Mouse (Mus musculus) ES-Bruce4 (cell line): ENCODE measurements around the gene Igfbp1. TPM values are rescaled to one million over a fixed set of nuclear protein-coding genes. Genes with fewer than 3 reads are reported as not detected.

ENCODE experiments used
- H3K27ac ChIP-seq: 2 replicates; pipeline ENCODE4 v1.5.1; 2012; ENCODE audit warnings: low read length, inconsistent platforms; ENCODE audit not compliant: insufficient read depth
- H3K27me3 ChIP-seq: 2 replicates; pipeline ENCODE4 v1.6.1; 2012; ENCODE audit warnings: mild to moderate bottlenecking, low read length, inconsistent platforms; ENCODE audit not compliant: control insufficient read depth, poor library complexity, insufficient read depth, severe bottlenecking
- H3K36me3 ChIP-seq: 2 replicates; pipeline ENCODE4 v1.6.1; 2012; ENCODE audit warnings: inconsistent platforms, mild to moderate bottlenecking, low read length, moderate library complexity; ENCODE audit not compliant: control insufficient read depth, poor library complexity, insufficient read depth, severe bottlenecking
- H3K4me1 ChIP-seq: one replicate; pipeline ENCODE4 v1.8.1; 2011; ENCODE audit warnings: low read length; ENCODE audit not compliant: control insufficient read depth, insufficient read depth
- H3K4me3 ChIP-seq: 2 replicates; pipeline ENCODE4 v1.5.1; 2011; ENCODE audit warnings: low read depth, mild to moderate bottlenecking, low read length
- H3K9ac ChIP-seq: 2 replicates; pipeline ENCODE4 v1.6.1; 2012; ENCODE audit warnings: low read depth, mild to moderate bottlenecking, inconsistent platforms; ENCODE audit not compliant: poor library complexity, severe bottlenecking
- H3K9me3 ChIP-seq: replicated peaks from 2 replicates; pipeline ENCODE4 v1.6.1; 2012; ENCODE audit warnings: mild to moderate bottlenecking, low read length, inconsistent platforms; ENCODE audit not compliant: control insufficient read depth, poor library complexity, insufficient read depth, severe bottlenecking
- CTCF ChIP-seq: IDR thresholded peaks from one replicate; pipeline ENCODE4 v1.8.1; 2011; ENCODE audit warnings: low read depth, low read length
- EP300 ChIP-seq: IDR thresholded peaks from 2 replicates; pipeline ENCODE4 v1.6.1; 2011; ENCODE audit warnings: low read depth, low read length; ENCODE audit not compliant: insufficient read depth
- POLR2A ChIP-seq: IDR thresholded peaks from one replicate; pipeline ENCODE4 v1.8.1; 2011; ENCODE audit warnings: low read length; ENCODE audit not compliant: insufficient read depth
- polyA plus RNA-seq: library from polyadenylated mRNA; stranded (reverse); fragments of >200 nt; gene quantifications from 2 replicates; pipeline ENCODE4 v1.2.4, GENCODE M21; 2011; ENCODE audit warnings: low read depth; ENCODE audit not compliant: missing spikeins, insufficient read depth, insufficient read length

The Igfbp1 gene
- polyA plus RNA-seq: not detected in 2 replicates

DNA sequence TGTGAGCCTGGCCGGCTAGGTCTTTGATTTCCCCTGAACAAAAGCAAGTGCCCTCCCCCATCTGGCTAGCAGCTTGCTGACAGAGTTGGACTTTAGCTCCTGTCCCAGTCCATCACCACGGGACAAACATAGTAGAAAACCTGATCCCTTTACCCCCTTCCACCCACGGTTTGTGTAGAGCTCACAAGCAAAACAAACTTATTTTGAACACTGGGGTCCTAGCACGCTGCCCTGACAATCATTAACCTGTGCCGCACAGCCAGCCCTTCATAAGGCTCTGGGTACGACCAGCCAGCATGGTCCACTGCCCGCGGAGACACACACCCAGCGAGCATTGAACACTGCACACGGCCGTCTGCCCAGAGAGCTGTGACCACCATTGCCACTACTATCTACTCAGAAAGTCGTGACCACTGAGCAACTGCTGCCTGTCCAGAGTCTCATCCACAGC, at the start of gene Igfbp1:
Gene Igfbp1, plus strand, starts transcription at position 292 of the 451 bp plus-strand sequence.
- no peaks in the 10 kb centered on the region for H3K4me1 ChIP-seq
- H3K36me3 ChIP-seq: no peaks in the 10 kb centered on the region
- H3K27ac ChIP-seq: no peak within 1 kb of the TSS
- H3K9me3 ChIP-seq: no peaks in the 10 kb centered on the region
- H3K27me3 ChIP-seq: no peaks in the 10 kb centered on the region
- no peak within 1 kb of the TSS for H3K9ac ChIP-seq
- TF ChIP-seq EP300 (no peak), CTCF (no peak), POLR2A (no peak)
- no peak within 1 kb of the TSS for H3K4me3 ChIP-seq

- Histone ChIP-seq H3K9ac (no peak overlapping the region), H3K36me3 (no peaks in the 10 kb centered on the region), H3K27me3 (no peaks in the 10 kb centered on the region), H3K4me3 (no peak overlapping the region), H3K27ac (no peak overlapping the region), H3K4me1 (no peaks in the 10 kb centered on the region), H3K9me3 (no peaks in the 10 kb centered on the region)
- no peak for TF ChIP-seq POLR2A
- no peak for TF ChIP-seq CTCF
- TF ChIP-seq EP300: no peak
Observed at GRCm38 (mm10) chr11:7147945-7148344, 49.6 kb upstream of the Igfbp1 start.

GRCm38 (mm10) chr11:7149471-7149870, 48.1 kb upstream of the Igfbp1 start:
- no peaks in the 10 kb centered on the region for H3K36me3 ChIP-seq
- no peaks in the 10 kb centered on the region for H3K27me3 ChIP-seq
- H3K4me3 ChIP-seq: no peak overlapping the region
- no peak overlapping the region for H3K27ac ChIP-seq
- H3K9me3 ChIP-seq: no peaks in the 10 kb centered on the region
- H3K9ac ChIP-seq: no peak overlapping the region
- H3K4me1 ChIP-seq: no peaks in the 10 kb centered on the region
- TF ChIP-seq EP300: no peak
- TF ChIP-seq POLR2A: no peak
- TF ChIP-seq CTCF: no peak

- no peaks in the 10 kb centered on the region for H3K27me3 ChIP-seq
- no peaks in the 10 kb centered on the region for H3K9me3 ChIP-seq
- no peak overlapping the region for H3K4me3 ChIP-seq
- TF ChIP-seq CTCF: no peak
- no peak for TF ChIP-seq POLR2A
- TF ChIP-seq EP300: no peak
- no peaks in the 10 kb centered on the region for H3K4me1 ChIP-seq
- no peaks in the 10 kb centered on the region for H3K36me3 ChIP-seq
- no peak overlapping the region for H3K9ac ChIP-seq
- H3K27ac ChIP-seq: no peak overlapping the region
Observed at GRCm38 (mm10) chr11:7150511-7150910, 47.1 kb upstream of the Igfbp1 start.

DNA sequence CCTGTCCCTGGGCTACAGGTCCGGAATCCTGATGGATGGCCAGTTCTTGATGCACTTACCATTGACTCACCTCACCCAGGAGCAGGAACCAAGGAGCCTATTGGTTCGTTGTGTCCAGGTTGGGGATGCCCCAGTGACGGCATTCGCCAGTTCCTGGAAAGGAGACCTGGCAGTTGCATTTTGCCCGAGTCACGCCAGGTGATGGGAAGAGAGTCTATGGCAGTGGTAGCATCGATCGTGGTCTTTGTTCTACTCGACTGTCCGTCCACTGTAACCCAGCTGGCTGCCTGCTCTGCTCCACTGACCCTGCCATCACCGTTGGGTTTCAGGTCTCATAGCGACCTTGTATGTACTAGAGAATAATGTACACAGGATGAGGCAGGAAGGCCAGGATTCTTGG, 45.2 kb upstream of the Igfbp1 start:
- Histone ChIP-seq H3K4me3 (no peak overlapping the region), H3K4me1 (no peaks in the 10 kb centered on the region), H3K27me3 (no peaks in the 10 kb centered on the region), H3K27ac (no peak overlapping the region), H3K9me3 (no peaks in the 10 kb centered on the region), H3K36me3 (no peaks in the 10 kb centered on the region), H3K9ac (no peak overlapping the region)
- no peak for TF ChIP-seq EP300
- no peak for TF ChIP-seq CTCF
- TF ChIP-seq POLR2A: no peak

GRCm38 (mm10) chr11:7153081-7153480, 44.5 kb upstream of the Igfbp1 start:
- no peak overlapping the region for H3K4me3 ChIP-seq
- H3K36me3 ChIP-seq: no peaks in the 10 kb centered on the region
- H3K27me3 ChIP-seq: no peaks in the 10 kb centered on the region
- H3K9ac ChIP-seq: no peak overlapping the region
- no peaks in the 10 kb centered on the region for H3K9me3 ChIP-seq
- H3K4me1 ChIP-seq: no peaks in the 10 kb centered on the region
- H3K27ac ChIP-seq: no peak overlapping the region
- TF ChIP-seq CTCF (no peak), POLR2A (no peak), EP300 (no peak)
